In the genomic region with DNA sequence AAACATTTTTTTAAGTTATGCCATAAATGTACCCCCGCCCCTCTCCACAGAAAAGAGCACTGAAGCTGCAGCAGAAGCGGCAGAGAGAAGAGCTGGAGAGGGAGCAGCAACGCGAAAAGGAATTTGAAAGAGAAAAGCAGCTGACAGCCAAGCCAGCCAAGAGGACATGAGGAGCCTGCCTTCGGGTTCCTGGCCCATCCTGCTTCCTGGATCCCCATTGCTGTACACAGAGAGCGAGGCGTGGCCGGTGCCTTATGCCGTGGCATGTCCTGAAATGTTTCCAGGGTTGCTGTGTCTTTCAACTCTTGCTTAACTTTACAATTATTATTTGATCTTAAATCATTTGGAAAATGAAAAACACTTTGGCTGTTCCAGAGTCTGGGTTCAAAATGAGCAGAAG, we compare ENCODE assay signal across 28 mouse cellular contexts. TPM values are rescaled to one million over a fixed set of nuclear protein-coding genes. Genes with fewer than 3 reads are reported as not detected.
DNase-seq lines count a peak whose midpoint lies in the region; ATAC-seq and TF ChIP-seq lines count a peak whose summit lies in the region.
"Had no signal": no experiment of that assay in that cellular context is flagged by ENCODE, and none has a peak within 500 bp of the region (broad histone marks: within the 10 kb centered on the region; RNA-seq: fewer than 3 reads in every experiment).

No protein-coding gene starts in this region.

- ATAC-seq in heart, embryonic 11.5 days (replicated peaks; ENCODE audit: insufficient number of reproducible peaks, low FRiP score, low TSS enrichment) = no peak
- ATAC-seq: activated CD4-positive, CD25-positive, alpha-beta regulatory T cell, adult 4 months; forebrain, embryonic 13.5 days had no signal

- 89% methylated on average over 9 of the region's 9 CpGs for WGBS in heart, embryonic 11.5 days (ENCODE audit: insufficient replicate concordance)
- 28% methylated on average over 9 of the region's 9 CpGs for WGBS in small intestine, adult 2 months

- no peak overlapping the region for H3K4me3 ChIP-seq in heart, embryonic 11.5 days (ENCODE audit: low read depth, low read length)
- H3K4me3 ChIP-seq in small intestine, adult 2 months (ENCODE audit: low read depth, low read length) = peak overlapping the region; percentile 38; the same call in 1 of the 2 replicates
- H3K4me3 ChIP-seq: forebrain, embryonic 13.5 days; heart, embryonic 13.5 days; lung, embryonic 15.5 days; megakaryocyte, embryonic 14.5 days; midbrain, embryonic 12.5 days; myocyte; neural tube, embryonic 12.5 days had no signal

- no peak overlapping the region for H3K9ac ChIP-seq in heart, embryonic 11.5 days (ENCODE audit: low read depth, low read length)
- H3K9ac ChIP-seq: forebrain, embryonic 13.5 days; heart, embryonic 13.5 days; hindbrain, embryonic 14.5 days; liver, embryonic 14.5 days; lung, embryonic 15.5 days; midbrain, embryonic 12.5 days; neural tube, embryonic 12.5 days had no signal

- H3K36me3 ChIP-seq in heart, embryonic 11.5 days (ENCODE audit: control insufficient read depth, insufficient read depth, low read length) = peaks cover 4% of the 10 kb centered on the region; the same call in 1 of the 2 replicates
- peaks cover 34% of the 10 kb centered on the region for H3K36me3 ChIP-seq in small intestine, adult 2 months (ENCODE audit: control insufficient read depth, insufficient read depth, low read length)

- no peak overlapping the region for H3K27ac ChIP-seq in heart, embryonic 11.5 days (ENCODE audit: low read depth, low read length)
- peak overlapping the region; percentile 58 for H3K27ac ChIP-seq in small intestine, adult 2 months (ENCODE audit: insufficient read depth, low read depth, low read length)
- H3K27ac ChIP-seq: forebrain, embryonic 13.5 days; heart, embryonic 13.5 days; hindbrain, embryonic 14.5 days; liver, embryonic 14.5 days; lung, embryonic 15.5 days; midbrain, embryonic 12.5 days; neural tube, embryonic 12.5 days had no signal

- no peaks in the 10 kb centered on the region for H3K4me1 ChIP-seq in heart, embryonic 11.5 days (ENCODE audit: control insufficient read depth, insufficient read depth, low read length)
- no peaks in the 10 kb centered on the region; the same call in 1 of the 2 replicates for H3K4me1 ChIP-seq in small intestine, adult 2 months (ENCODE audit: control insufficient read depth, insufficient read depth, insufficient read length, low read length)
- H3K4me1 ChIP-seq: forebrain, embryonic 13.5 days; heart, embryonic 13.5 days; lung, embryonic 15.5 days; midbrain, embryonic 12.5 days; neural tube, embryonic 12.5 days had no signal

- peak; percentile 33 for DNase-seq in heart, adult 8-10 months (ENCODE audit: low spot score)
- DNase-seq in kidney, postnatal 10 days = peak; percentile 15
- no peak for DNase-seq in kidney, adult 18-20 months
- DNase-seq in lung, postnatal 36 days = peak; percentile 19
- no peak for DNase-seq in lung, postnatal 10 days
- no peak for DNase-seq in adrenal gland, postnatal 4 days (ENCODE audit: low spot score in 2 of 2)
- DNase-seq: adrenal gland, adult 2 months; adrenal gland, postnatal 36 days; B cell, adult 2 months; cerebellum, adult 8-10 months; cerebellum, postnatal 25 days; gastrocnemius, postnatal 14 days; liver; lung, postnatal 4 days; right cerebral cortex, adult 18-20 months; thymus, postnatal 4 days had no signal

- H3K9me3 ChIP-seq in heart, embryonic 11.5 days (replicated peaks; ENCODE audit: control insufficient read depth, low read length) = no peaks in the 10 kb centered on the region
- H3K9me3 ChIP-seq: forebrain, embryonic 13.5 days; heart, embryonic 13.5 days; lung, embryonic 15.5 days; megakaryocyte, embryonic 14.5 days; midbrain, embryonic 12.5 days; neural tube, embryonic 12.5 days had no signal

- no peak overlapping the region for H3K4me2 ChIP-seq in heart, embryonic 11.5 days
- H3K4me2 ChIP-seq: forebrain, embryonic 13.5 days; heart, embryonic 13.5 days; hindbrain, embryonic 14.5 days; lung, embryonic 15.5 days; midbrain, embryonic 12.5 days; neural tube, embryonic 12.5 days had no signal

- H3K27me3 ChIP-seq in heart, embryonic 11.5 days (ENCODE audit: control insufficient read depth, insufficient read depth, low read length) = no peaks in the 10 kb centered on the region
- no peaks in the 10 kb centered on the region for H3K27me3 ChIP-seq in small intestine, adult 2 months (ENCODE audit: control insufficient read depth, insufficient read depth, low read length)
- H3K27me3 ChIP-seq: forebrain, embryonic 13.5 days; heart, embryonic 13.5 days; lung, embryonic 15.5 days; megakaryocyte, embryonic 14.5 days; midbrain, embryonic 12.5 days; neural tube, embryonic 12.5 days had no signal

- TF ChIP-seq CTCF in small intestine, adult 2 months (IDR thresholded peaks at IDR 0.05; ENCODE audit: extremely low read depth, insufficient read length, insufficient replicate concordance, low read depth, low read length) = no peak

- no peak for TF ChIP-seq POLR2A in small intestine, adult 2 months (IDR thresholded peaks at IDR 0.05; ENCODE audit: low read depth, low read length)

RNA-seq across cellular contexts. Expression of a gene that starts 8.2 kb away (rescaled TPM):
- 10 to 100 TPM; 25.1 to 33.1 (median 29.1) TPM for total RNA-seq in heart, adult 8-10 months (2022)
- 39.9 and 44.1 TPM in 2 replicates for polyA plus RNA-seq in heart, embryonic 11.5 days (2014; fragmentation: Nextera tagmentation; extraction: Ambion mirVana)
- 33.3 and 41.8 TPM in 2 replicates for polyA plus RNA-seq in small intestine, adult 2 months (2012; rRNA removed)
- 10 to 100 TPM; 31.7 to 34.1 TPM for total RNA-seq in adrenal gland, postnatal 4 days (2021)

RNA-seq across cellular contexts. Expression of a gene that starts 18.6 kb away (rescaled TPM):
- total RNA-seq in heart, adult 8-10 months (2022) = 10 to 100 TPM; 45.8 to 67.7 (median 56.3) TPM
- 3.0 and 4.1 TPM in 2 replicates for polyA plus RNA-seq in heart, embryonic 11.5 days (2014; fragmentation: Nextera tagmentation; extraction: Ambion mirVana)
- 28.5 and 56.7 TPM in 2 replicates for polyA plus RNA-seq in small intestine, adult 2 months (2012; rRNA removed)
- total RNA-seq in adrenal gland, postnatal 4 days (2021) = 10 to 100 TPM; 30.3 to 35.1 TPM

RNA-seq across cellular contexts. Expression of a gene that starts 44.0 kb away (rescaled TPM):
- total RNA-seq in heart, adult 8-10 months (2022) = 1 to 10 TPM; 8.1 to 9.4 (median 8.6) TPM
- 7.0 and 9.9 TPM in 2 replicates for polyA plus RNA-seq in heart, embryonic 11.5 days (2014; fragmentation: Nextera tagmentation; extraction: Ambion mirVana)
- 3.0 and 8.1 TPM in 2 replicates for polyA plus RNA-seq in small intestine, adult 2 months (2012; rRNA removed)
- total RNA-seq in adrenal gland, postnatal 4 days (2021) = 10 to 100 TPM; 33.2 to 34.4 TPM

Comparison
In these comparisons a context has a peak if more than half of its experiments do, and no peak if none do; other contexts are left out.
1. DNase-seq: peak in heart, adult 8-10 months (single experiment), kidney, postnatal 10 days (single experiment) and lung, postnatal 36 days (single experiment); none in kidney, adult 18-20 months (single experiment), lung, postnatal 10 days (single experiment) and adrenal gland, postnatal 4 days (0 of 2).